10 mouse cellular contexts compared by ENCODE assay signal in genomic region chr10:41936100-41936499, GRCm38 (mm10).
A peak's percentile ranks its signal among the peaks of the same experiment; 100 is the strongest.
DNase-seq lines count a peak whose midpoint lies in the region; ATAC-seq lines count a peak whose summit lies in the region.
"Had no signal": no experiment of that assay in that cellular context is flagged by ENCODE, and none has a peak within 500 bp of the region (broad histone marks: within the 10 kb centered on the region; RNA-seq: fewer than 3 reads in every experiment).

No protein-coding gene starts in this region.

- peaks cover 4% of the 10 kb centered on the region; the same call in 1 of the 2 replicates for H3K4me1 ChIP-seq in neural tube, embryonic 14.5 days (ENCODE audit: control insufficient read depth, insufficient read depth, low read length)

- 36% methylated on average over 4 of the region's 4 CpGs for WGBS in neural tube, embryonic 14.5 days

- peak overlapping the region; percentile 44; the same call in 1 of the 2 replicates for H3K27ac ChIP-seq in neural tube, embryonic 14.5 days (ENCODE audit: low read depth, low read length)
- H3K27ac ChIP-seq: limb, embryonic 13.5 days; neural tube, embryonic 12.5 days had no signal

- H3K4me2 ChIP-seq in neural tube, embryonic 14.5 days (ENCODE audit: low read depth, low read length) = no peak overlapping the region
- H3K4me2 ChIP-seq: limb, embryonic 13.5 days had no signal

- no peak for ATAC-seq in neural tube, embryonic 14.5 days (ENCODE audit: low read depth)
- ATAC-seq in granulocyte monocyte progenitor cell, adult 5-6 weeks (replicated peaks; ENCODE audit: poor library complexity, severe bottlenecking) = no peak
- no peak for ATAC-seq in erythroblast, adult 5-6 weeks (replicated peaks; ENCODE audit: low FRiP score, poor library complexity, severe bottlenecking)

- H3K9me3 ChIP-seq in neural tube, embryonic 14.5 days (ENCODE audit: control insufficient read depth, low read length) = no peaks in the 10 kb centered on the region
- H3K9me3 ChIP-seq: limb, embryonic 13.5 days; neural tube, embryonic 12.5 days had no signal

- H3K27me3 ChIP-seq in neural tube, embryonic 14.5 days (ENCODE audit: control insufficient read depth, insufficient read depth, low read length) = no peaks in the 10 kb centered on the region
- H3K27me3 ChIP-seq: limb, embryonic 13.5 days; neural tube, embryonic 12.5 days had no signal

- intact Hi-C loops in heart, postnatal 36 days (cut with DNase I) = loop anchor here (5.0 kb wide), 1 partner anchor 96 kb away; no protein-coding TSS in a partner anchor

- H3K4me3 ChIP-seq in neural tube, embryonic 14.5 days (ENCODE audit: low read depth, low read length) = no peak overlapping the region
- H3K4me3 ChIP-seq: limb, embryonic 13.5 days; neural tube, embryonic 12.5 days had no signal

- peak; percentile 56 for DNase-seq in cerebellum, adult 11-12 months
- no peak for DNase-seq in cerebellum, postnatal 4 days (ENCODE audit: low spot score in 2 of 2)
- peak; percentile 69 for DNase-seq in ovary, adult 18-20 months (ENCODE audit: low spot score)
- no peak for DNase-seq in ovary, postnatal 14 days (ENCODE audit: low spot score)
- peak; percentile 58 to 61 for DNase-seq in heart, postnatal 36 days

- H3K9ac ChIP-seq in neural tube, embryonic 14.5 days (replicated peaks; ENCODE audit: low read depth, low read length) = no peak overlapping the region
- H3K9ac ChIP-seq: limb, embryonic 13.5 days; neural tube, embryonic 12.5 days had no signal

- no peaks in the 10 kb centered on the region for H3K36me3 ChIP-seq in neural tube, embryonic 14.5 days (ENCODE audit: control insufficient read depth, insufficient read depth, low read length)
- H3K36me3 ChIP-seq: limb, embryonic 13.5 days; neural tube, embryonic 12.5 days had no signal

Comparison
In these comparisons a context has a peak if more than half of its experiments do, and no peak if none do; other contexts are left out.
1. DNase-seq: peak in cerebellum, adult 11-12 months (single experiment), ovary, adult 18-20 months (single experiment) and heart, postnatal 36 days (2 of 2); none in cerebellum, postnatal 4 days (0 of 2) and ovary, postnatal 14 days (single experiment).